ENCODE assay signal across 19 mouse cellular contexts in the genomic region with DNA sequence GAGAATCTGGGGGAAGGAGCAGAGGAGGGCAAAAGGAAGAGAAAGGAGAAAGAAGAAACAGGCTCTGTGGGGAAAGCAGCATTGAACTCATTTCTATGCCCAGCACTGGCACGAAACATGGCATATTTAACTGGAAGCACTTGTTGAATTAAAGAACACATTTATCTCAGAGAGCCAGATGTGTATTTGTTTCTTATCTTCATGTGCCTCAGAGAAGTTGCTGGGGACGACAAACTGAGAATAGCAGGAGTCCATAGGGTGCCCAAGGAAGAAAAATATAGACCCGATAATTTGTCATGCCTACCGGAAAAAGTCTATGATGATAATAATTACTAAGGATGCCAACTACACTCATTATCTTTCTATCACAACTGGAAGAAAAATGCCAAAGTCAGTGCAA. TPM values are rescaled to one million over a fixed set of nuclear protein-coding genes. Genes with fewer than 3 reads are reported as not detected.
"Had no signal": no experiment of that assay in that cellular context is flagged by ENCODE, and none has a peak within 500 bp of the region (broad histone marks: within the 10 kb centered on the region; RNA-seq: fewer than 3 reads in every experiment).

No protein-coding gene starts in this region.

- ATAC-seq: liver, embryonic 12.5 days; liver, postnatal 0 days; lung, postnatal 0 days; midbrain, embryonic 13.5 days; midbrain, embryonic 15.5 days; midbrain, embryonic 16.5 days had no signal

- DNase-seq: left cerebral cortex, postnatal 4 days; liver; liver, embryonic 13.5 days; liver, postnatal 0 days; lung, adult 18-20 months; lung, adult 2 months; lung, embryonic 14.5 days; lung, postnatal 10 days; lung, postnatal 14 days; lung, postnatal 36 days; lung, postnatal 4 days; midbrain, embryonic 14.5 days had no signal

RNA-seq across cellular contexts. Expression of gene Nckap5, which starts 29.9 kb away (rescaled TPM):
- total RNA-seq: megakaryocyte, adult 5-6 weeks; monocyte, adult 5-6 weeks had no signal
